Mouse (Mus musculus): ENCODE data around the gene Popdc2. TPM values are rescaled to one million over a fixed set of nuclear protein-coding genes. Genes with fewer than 3 reads are reported as not detected.

Popdc2 gene
- total RNA-seq (2023), result not detected

DNA sequence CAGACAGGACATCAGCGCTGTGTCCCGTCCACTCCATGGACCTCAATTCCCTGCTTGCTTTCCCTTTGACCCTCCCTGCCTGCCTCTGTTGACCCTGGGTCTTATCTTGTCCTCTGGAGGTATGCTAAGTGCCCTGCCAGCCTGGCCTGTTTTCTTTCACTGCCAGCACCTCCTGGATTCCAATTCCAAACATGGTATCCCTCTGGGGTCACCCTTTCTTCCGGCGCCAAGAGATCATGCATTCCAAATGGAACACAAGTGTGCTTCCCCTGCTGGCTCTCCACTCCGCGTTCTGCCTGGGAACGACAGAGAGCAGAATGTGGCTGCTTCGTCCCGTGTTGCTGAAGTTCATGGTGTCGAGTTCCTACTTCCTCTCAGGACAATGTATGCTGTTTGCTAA, at the start of gene Popdc2:
Gene Popdc2 (plus strand): TSS at position 277 of the 400 bp plus-strand sequence.

DNA sequence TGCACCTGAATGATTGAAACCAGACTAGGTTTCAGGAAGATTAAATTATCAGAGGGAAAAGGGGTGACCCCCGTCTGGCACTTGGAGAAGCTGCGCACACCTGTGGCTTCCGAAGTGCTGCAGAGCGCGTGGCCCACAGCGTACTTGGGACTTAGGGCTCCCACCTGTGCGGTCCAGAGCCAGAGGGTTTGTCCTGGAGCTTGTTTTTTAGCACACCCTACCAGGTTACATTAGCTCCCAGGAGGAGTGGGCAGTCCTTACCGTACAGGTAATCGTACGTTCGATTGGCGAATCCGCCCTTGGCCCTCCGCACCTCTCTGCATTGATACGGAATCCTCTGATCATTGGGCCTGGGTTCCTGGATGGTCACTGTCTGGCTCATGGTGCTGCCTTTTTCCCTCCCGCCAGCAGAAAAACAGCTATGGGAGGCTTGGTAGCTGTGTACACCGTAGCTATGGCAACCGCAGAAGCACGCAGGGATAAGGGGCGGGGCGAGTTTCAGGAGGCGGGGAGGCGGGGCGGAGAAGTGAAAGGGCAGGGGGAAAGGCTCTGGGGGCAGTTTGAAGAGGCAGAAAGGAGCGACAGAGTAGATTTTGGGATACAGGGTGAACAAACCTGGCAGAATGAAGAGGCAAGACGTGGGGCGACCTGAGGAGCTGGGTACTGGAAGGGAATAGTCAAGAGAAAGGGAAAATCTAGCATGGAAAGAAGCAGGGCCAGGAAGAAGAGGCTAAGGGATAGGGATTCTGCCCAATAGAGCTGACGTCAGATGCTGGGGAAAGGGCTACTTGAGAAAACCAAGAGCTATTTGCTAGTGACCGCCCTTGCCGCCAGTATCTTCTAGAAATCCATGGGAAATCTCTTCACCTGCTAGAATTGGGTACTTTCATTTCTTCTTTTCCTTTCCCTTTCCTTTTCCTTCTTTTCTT, 20.3 kb upstream of the Popdc2 start, which contains the start of gene Maats1:
Gene Maats1 (minus strand): TSS at position 748 of the 929 bp plus-strand sequence.

DNA sequence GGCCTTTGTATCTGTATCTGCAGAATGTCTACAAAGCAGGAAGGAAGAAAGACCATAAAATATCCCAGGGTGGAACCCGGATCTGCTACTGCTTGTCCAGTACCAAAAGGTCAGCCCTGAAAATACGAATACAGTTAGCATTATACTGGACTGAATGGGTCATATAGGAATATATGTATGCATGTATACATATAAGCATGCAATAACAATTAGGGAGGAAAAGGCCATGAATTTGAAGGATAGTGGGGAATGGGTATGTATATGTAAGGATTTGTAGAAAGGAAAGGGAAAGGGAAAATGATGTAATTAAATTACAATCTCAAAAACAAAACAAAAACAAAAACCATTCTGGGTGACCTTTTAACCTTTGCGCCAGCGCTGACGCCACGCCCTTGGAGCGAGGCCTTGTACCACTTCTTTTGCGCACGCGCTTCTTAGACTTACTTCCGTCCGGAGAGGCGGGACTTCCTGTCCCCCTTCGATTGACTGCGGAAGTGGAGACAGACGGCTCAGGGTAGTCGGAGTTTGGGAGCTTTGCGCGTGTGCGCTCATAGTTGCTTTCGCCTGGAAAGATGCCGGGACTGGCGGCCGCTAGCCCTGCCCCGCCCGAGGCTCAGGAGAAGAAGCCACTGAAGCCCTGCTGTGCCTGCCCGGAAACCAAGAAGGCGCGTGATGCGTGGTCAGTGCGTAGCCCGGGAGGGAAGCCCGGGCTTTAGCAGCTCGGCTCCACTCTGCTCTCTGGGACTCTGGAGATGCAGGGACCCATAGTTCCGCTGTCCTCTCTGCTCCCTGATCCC, 15.3 kb upstream of the Popdc2 start, which contains the start of the genes Cox17 and Gm21987:
Gene Cox17 (plus strand): TSS at position 463 of the 797 bp plus-strand sequence.
Gene Gm21987 (plus strand): TSS at position 512 of the 797 bp plus-strand sequence.

Other genes starting within 250 kb of the Popdc2 start
- gene Nr1i2, start 67.4 kb upstream of the Popdc2 start, total RNA-seq (2023), result not detected
- gene Maats1, start 20.1 kb upstream of the Popdc2 start, total RNA-seq (2023), result not detected
- gene Cox17, start 15.2 kb upstream of the Popdc2 start, total RNA-seq (2023), result 64.1 TPM
- gene Gm21987, start 15.2 kb upstream of the Popdc2 start, total RNA-seq (2023), result not detected
- gene Pla1a, start 70.9 kb downstream of the Popdc2 start, total RNA-seq (2023), result not detected
- gene Adprh, start 90.5 kb downstream of the Popdc2 start, total RNA-seq (2023), result 19.5 TPM
- gene Cd80, start 93.4 kb downstream of the Popdc2 start, total RNA-seq (2023), result 1.0 TPM
- gene Timmdc1, start 160.5 kb downstream of the Popdc2 start, total RNA-seq (2023), result 14.1 TPM
- gene Poglut1, start 188.0 kb downstream of the Popdc2 start, total RNA-seq (2023), result 27.5 TPM
- 47.5 TPM for gene Tmem39a, start 196.5 kb downstream of the Popdc2 start, total RNA-seq (2023)